Comparison of ENCODE assay signal across 9 mouse cellular contexts in genomic region chr17:65614431-65614830, GRCm38 (mm10). TPM values are rescaled to one million over a fixed set of nuclear protein-coding genes. Genes with fewer than 3 reads are reported as not detected.
DNase-seq lines count a peak whose midpoint lies in the region; ATAC-seq lines count a peak whose summit lies in the region.
"Had no signal": no experiment of that assay in that cellular context is flagged by ENCODE, and none has a peak within 500 bp of the region (broad histone marks: within the 10 kb centered on the region; RNA-seq: fewer than 3 reads in every experiment).

No protein-coding gene starts in this region.

- peak overlapping the region; percentile 100 for H3K27ac ChIP-seq in embryonic facial prominence, embryonic 12.5 days
- peak overlapping the region; percentile 99 for H3K27ac ChIP-seq in hindbrain, embryonic 15.5 days (replicated peaks)
- peak overlapping the region; percentile 99 for H3K27ac ChIP-seq in midbrain, embryonic 16.5 days (ENCODE audit: low read length)

- peak overlapping the region; percentile 96 for H3K4me3 ChIP-seq in embryonic facial prominence, embryonic 12.5 days
- peak overlapping the region; percentile 94 for H3K4me3 ChIP-seq in hindbrain, embryonic 15.5 days
- peak overlapping the region; percentile 91 for H3K4me3 ChIP-seq in midbrain, embryonic 16.5 days (ENCODE audit: low read depth, low read length)

- peak; percentile 24 for DNase-seq in layer of hippocampus, adult 11-12 months (ENCODE audit: low spot score)
- DNase-seq in layer of hippocampus, postnatal 25 days (ENCODE audit: extremely low spot score in 1 of 2, low spot score in 1 of 2), result no peak
- no peak for DNase-seq in kidney, postnatal 4 days
- DNase-seq in cerebellum, adult 9-10 months, result no peak

- no peaks in the 10 kb centered on the region for H3K27me3 ChIP-seq in embryonic facial prominence, embryonic 12.5 days
- H3K27me3 ChIP-seq in hindbrain, embryonic 15.5 days, result no peaks in the 10 kb centered on the region
- no peaks in the 10 kb centered on the region for H3K27me3 ChIP-seq in midbrain, embryonic 16.5 days (ENCODE audit: control insufficient read depth, insufficient read depth, low read depth, low read length)

- H3K4me1 ChIP-seq in embryonic facial prominence, embryonic 12.5 days, result peaks cover 23% of the 10 kb centered on the region
- H3K4me1 ChIP-seq in hindbrain, embryonic 15.5 days (replicated peaks), result peaks cover 24% of the 10 kb centered on the region
- peaks cover 14% of the 10 kb centered on the region for H3K4me1 ChIP-seq in midbrain, embryonic 16.5 days (ENCODE audit: control insufficient read depth, insufficient read depth, low read length)

- ATAC-seq in embryonic facial prominence, embryonic 12.5 days (ENCODE audit: insufficient number of reproducible peaks, insufficient read depth, low FRiP score, low TSS enrichment), result no peak
- ATAC-seq in hindbrain, embryonic 15.5 days (ENCODE audit: low FRiP score, low read depth), result no peak
- ATAC-seq in midbrain, embryonic 16.5 days, result no peak
- ATAC-seq in monocyte, adult 5-6 weeks (replicated peaks; ENCODE audit: insufficient number of reproducible peaks, low FRiP score, low TSS enrichment, poor library complexity, severe bottlenecking), result no peak

- 1% methylated on average over 9 of the region's 9 CpGs for WGBS in embryonic facial prominence, embryonic 12.5 days
- WGBS in hindbrain, embryonic 15.5 days, result under 1% methylated on average over 9 of the region's 9 CpGs
- 2% methylated on average over 9 of the region's 9 CpGs for WGBS in midbrain, embryonic 16.5 days

- H3K4me2 ChIP-seq in embryonic facial prominence, embryonic 12.5 days (replicated peaks), result peak overlapping the region; percentile 60
- H3K4me2 ChIP-seq in hindbrain, embryonic 15.5 days, result peak overlapping the region; percentile 72
- peak overlapping the region; percentile 72 for H3K4me2 ChIP-seq in midbrain, embryonic 16.5 days (ENCODE audit: low read length)

- peak overlapping the region; percentile 99 for H3K9ac ChIP-seq in embryonic facial prominence, embryonic 12.5 days
- peak overlapping the region; percentile 85 for H3K9ac ChIP-seq in hindbrain, embryonic 15.5 days
- H3K9ac ChIP-seq in midbrain, embryonic 16.5 days (ENCODE audit: low read depth, low read length), result peak overlapping the region; percentile 87

- H3K36me3 ChIP-seq in embryonic facial prominence, embryonic 12.5 days, result no peaks in the 10 kb centered on the region
- no peaks in the 10 kb centered on the region for H3K36me3 ChIP-seq in hindbrain, embryonic 15.5 days
- no peaks in the 10 kb centered on the region for H3K36me3 ChIP-seq in midbrain, embryonic 16.5 days (ENCODE audit: control insufficient read depth, insufficient read depth, low read length)

- H3K9me3 ChIP-seq in embryonic facial prominence, embryonic 12.5 days, result no peaks in the 10 kb centered on the region
- H3K9me3 ChIP-seq in hindbrain, embryonic 15.5 days, result no peaks in the 10 kb centered on the region
- H3K9me3 ChIP-seq in midbrain, embryonic 16.5 days (replicated peaks; ENCODE audit: control insufficient read depth, low read length, poor library complexity, severe bottlenecking), result no peaks in the 10 kb centered on the region

RNA-seq across cellular contexts. Expression of gene Vapa, which starts 1.1 kb away (rescaled TPM):
- total RNA-seq in layer of hippocampus, postnatal 25 days (2021), result 100 to 1,000 TPM; 132 to 153 TPM
- 208 and 216 TPM in 2 replicates for polyA plus RNA-seq in embryonic facial prominence, embryonic 12.5 days (2016; fragmentation: Nextera tagmentation; extraction: Ambion mirVana)
- polyA plus RNA-seq in hindbrain, embryonic 15.5 days (2015; fragmentation: Nextera tagmentation; extraction: Ambion mirVana), result 264 and 270 TPM in 2 replicates
- 275 and 287 TPM in 2 replicates for polyA plus RNA-seq in midbrain, embryonic 16.5 days (2015; fragmentation: Nextera tagmentation; extraction: Ambion mirVana)
- 67.6 to 82.9 TPM (median 82.5 TPM) in 3 replicates for total RNA-seq in monocyte, adult 5-6 weeks (2017)

RNA-seq across cellular contexts. Expression of gene Txndc2, which starts 27.5 kb away (rescaled TPM):
- total RNA-seq in layer of hippocampus, postnatal 25 days (2021), result not detected
- 0.14 TPM in 1 of 2 replicates, not detected in the other for polyA plus RNA-seq in embryonic facial prominence, embryonic 12.5 days (2016; fragmentation: Nextera tagmentation; extraction: Ambion mirVana)
- polyA plus RNA-seq in hindbrain, embryonic 15.5 days (2015; fragmentation: Nextera tagmentation; extraction: Ambion mirVana), result 0.13 TPM in 1 of 2 replicates, not detected in the other
- not detected in 2 replicates for polyA plus RNA-seq in midbrain, embryonic 16.5 days (2015; fragmentation: Nextera tagmentation; extraction: Ambion mirVana)
- 0.21 to 0.39 TPM (median 0.38 TPM) in 3 replicates for total RNA-seq in monocyte, adult 5-6 weeks (2017)
- total RNA-seq: layer of hippocampus, adult 8-10 months had no signal
